Mouse (Mus musculus) lung, adult 2 months (tissue): Measurements from ENCODE around the gene Rnf111. TPM values are rescaled to one million over a fixed set of nuclear protein-coding genes. Genes with fewer than 3 reads are reported as not detected.
"Not testable (repeated sequence)": the region's sequence is repeated elsewhere in the genome, so short reads cannot be mapped to it uniquely, and the experiment has no call there.

Experiments
- DNase-seq: peaks from one replicate; pipeline ENCODE4 v3.0.0; 2022
- H3K4me1 ChIP-seq: fragments of 200-500 bp; 2 replicates; pipeline ENCODE4 v1.6.1; 2011; ENCODE audit warnings: low read length; ENCODE audit not compliant: control insufficient read depth, insufficient read depth
- H3K4me3 ChIP-seq: fragments of 200-500 bp; replicated peaks from 2 replicates; pipeline ENCODE3; 2011; ENCODE audit warnings: low read depth, mild to moderate bottlenecking, control low read depth, low read length; ENCODE audit errors: extremely low read depth
- CTCF ChIP-seq: fragments of 200-500 bp; IDR thresholded peaks from 2 replicates; pipeline ENCODE4 v1.5.1; 2011; ENCODE audit warnings: mild to moderate bottlenecking, low read length, control low read depth; ENCODE audit not compliant: insufficient read depth
- POLR2A ChIP-seq: fragments of 200-500 bp; IDR thresholded peaks from 2 replicates; pipeline ENCODE4 v1.6.1; 2011; ENCODE audit warnings: low read depth, mild to moderate bottlenecking, control low read depth, low read length, borderline replicate concordance; ENCODE audit errors: extremely low read depth
- WGBS: fragments of 180-500 bp; shearing (Covaris S2); methylation state at CpG from one replicate; pipeline ENCODE4 v1.1.7; 2018; 5-methylcytosine and 5-hydroxymethylcytosine counted together
- polyA plus RNA-seq: library from polyadenylated mRNA; depleted of rRNA; stranded (reverse); fragments of >200 nt; gene quantifications from 2 replicates; pipeline ENCODE4 v1.2.3, GENCODE M21; 2012; rRNA removed

The Rnf111 gene
- 40.4 and 41.9 TPM in 2 replicates for polyA plus RNA-seq

GRCm38 (mm10) chr9:70503626-70504041 is at the start of gene Rnf111:
Rnf111 (minus strand) TSS chr9:70503725.
- peak within 1 kb of the TSS; percentile 70 for H3K4me3 ChIP-seq

DNA sequence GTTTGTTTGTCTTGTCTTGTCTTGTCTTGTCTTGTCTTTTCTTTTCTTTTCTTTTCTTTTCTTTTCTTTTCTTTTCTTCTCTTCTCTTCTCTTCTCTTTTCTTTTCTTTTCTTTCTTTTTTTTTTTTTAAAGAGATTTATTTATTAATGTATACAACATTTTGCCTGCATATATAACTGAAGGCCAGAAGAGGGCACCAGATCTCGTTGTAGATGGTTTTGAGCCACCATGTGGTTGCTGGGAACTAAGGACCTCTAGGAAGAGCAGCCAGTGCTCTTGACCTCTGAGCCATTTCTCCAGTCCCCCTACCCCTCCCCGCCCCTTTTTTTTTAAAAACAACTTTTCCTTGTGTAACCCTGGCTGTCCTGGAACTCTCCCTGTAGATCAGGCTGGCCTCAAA is 48.7 kb upstream of the Rnf111 start:
- H3K4me3 ChIP-seq, DNase-seq, H3K4me1 ChIP-seq: not testable (repeated sequence)
- WGBS: 100% methylated on average over 2 of the region's 2 CpGs

More at GRCm38 (mm10) chr9:70503626-70504041, at the start of gene Rnf111:
- peak; percentile 94 for DNase-seq
- TF ChIP-seq CTCF (no peak), POLR2A (peak; percentile 75; the same call in 1 of the 2 replicates)
- peaks cover 3% of the 10 kb centered on the region; the same call in 1 of the 2 replicates for H3K4me1 ChIP-seq
- under 1% methylated on average over 45 of the region's 45 CpGs for WGBS

DNA sequence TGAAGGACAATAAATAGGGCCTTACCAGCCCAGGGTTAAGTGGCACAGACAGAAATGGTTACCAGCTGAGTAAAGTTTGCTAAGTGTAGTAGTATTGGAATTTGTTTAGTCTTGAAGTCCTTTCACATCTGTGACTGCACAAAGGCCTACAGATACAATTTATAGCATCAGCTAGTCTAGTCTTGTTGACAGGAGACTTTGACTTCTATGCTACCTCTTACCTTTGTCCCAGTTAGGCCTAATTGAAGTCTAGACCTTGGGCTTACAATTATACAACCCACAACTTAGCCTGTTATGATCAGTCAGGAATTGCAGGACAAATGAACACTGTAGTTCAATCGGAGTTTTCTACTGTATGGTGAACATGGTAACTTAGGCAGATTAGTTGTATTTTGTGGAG is 48.0 kb upstream of the Rnf111 start:
- DNase-seq: no peak
- H3K4me3 ChIP-seq: no peak overlapping the region
- 94% methylated on average over 1 of the region's 1 CpGs for WGBS
- H3K4me1 ChIP-seq: no peaks in the 10 kb centered on the region; the same call in 1 of the 2 replicates
- TF ChIP-seq POLR2A (no peak), CTCF (no peak)

- no peak for TF ChIP-seq CTCF
- no peak for TF ChIP-seq POLR2A
- Histone ChIP-seq H3K4me1 (peaks cover 3% of the 10 kb centered on the region; the same call in 1 of the 2 replicates), H3K4me3 (no peak overlapping the region)
- 75% methylated on average over 4 of the region's 4 CpGs for WGBS
- no peak for DNase-seq
Measured at GRCm38 (mm10) chr9:70548304-70548703, 44.8 kb upstream of the Rnf111 start.

- not testable (repeated sequence) for H3K4me3 ChIP-seq, DNase-seq, H3K4me1 ChIP-seq
- WGBS: 88% methylated on average over 3 of the region's 3 CpGs
Measured at GRCm38 (mm10) chr9:70546576-70546975, 43.1 kb upstream of the Rnf111 start.

- Histone ChIP-seq H3K4me1 (peaks cover 3% of the 10 kb centered on the region; the same call in 1 of the 2 replicates), H3K4me3 (no peak overlapping the region)
- WGBS: 80% methylated on average over 1 of the region's 1 CpGs
- DNase-seq: no peak
- no peak for TF ChIP-seq CTCF
- TF ChIP-seq POLR2A: no peak
Measured at GRCm38 (mm10) chr9:70544831-70545230, 41.3 kb upstream of the Rnf111 start.

DNA sequence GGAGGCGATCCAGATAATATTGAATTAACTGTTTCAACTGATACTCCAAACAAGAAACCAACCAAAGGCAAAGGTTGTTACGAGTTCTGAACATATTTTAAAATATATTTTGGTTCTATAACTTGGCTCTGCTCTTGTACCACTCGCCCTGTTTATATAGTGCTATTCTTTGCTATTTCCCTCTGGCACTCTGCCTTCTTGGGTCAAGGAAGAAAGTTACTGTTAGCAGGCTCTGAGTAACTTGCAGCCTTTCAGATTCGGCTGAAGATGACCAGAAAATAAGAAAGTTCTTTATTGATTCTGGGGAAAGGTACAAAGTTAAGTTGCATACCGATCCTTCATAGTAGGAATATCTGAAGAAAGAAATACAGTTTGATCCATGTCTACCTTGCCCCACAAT is 40.5 kb upstream of the Rnf111 start:
- Histone ChIP-seq H3K4me3 (no peak overlapping the region), H3K4me1 (peaks cover 3% of the 10 kb centered on the region; the same call in 1 of the 2 replicates)
- TF ChIP-seq POLR2A: no peak
- no peak for TF ChIP-seq CTCF
- no peak for DNase-seq
- WGBS: 29% methylated on average over 5 of the region's 5 CpGs

DNA sequence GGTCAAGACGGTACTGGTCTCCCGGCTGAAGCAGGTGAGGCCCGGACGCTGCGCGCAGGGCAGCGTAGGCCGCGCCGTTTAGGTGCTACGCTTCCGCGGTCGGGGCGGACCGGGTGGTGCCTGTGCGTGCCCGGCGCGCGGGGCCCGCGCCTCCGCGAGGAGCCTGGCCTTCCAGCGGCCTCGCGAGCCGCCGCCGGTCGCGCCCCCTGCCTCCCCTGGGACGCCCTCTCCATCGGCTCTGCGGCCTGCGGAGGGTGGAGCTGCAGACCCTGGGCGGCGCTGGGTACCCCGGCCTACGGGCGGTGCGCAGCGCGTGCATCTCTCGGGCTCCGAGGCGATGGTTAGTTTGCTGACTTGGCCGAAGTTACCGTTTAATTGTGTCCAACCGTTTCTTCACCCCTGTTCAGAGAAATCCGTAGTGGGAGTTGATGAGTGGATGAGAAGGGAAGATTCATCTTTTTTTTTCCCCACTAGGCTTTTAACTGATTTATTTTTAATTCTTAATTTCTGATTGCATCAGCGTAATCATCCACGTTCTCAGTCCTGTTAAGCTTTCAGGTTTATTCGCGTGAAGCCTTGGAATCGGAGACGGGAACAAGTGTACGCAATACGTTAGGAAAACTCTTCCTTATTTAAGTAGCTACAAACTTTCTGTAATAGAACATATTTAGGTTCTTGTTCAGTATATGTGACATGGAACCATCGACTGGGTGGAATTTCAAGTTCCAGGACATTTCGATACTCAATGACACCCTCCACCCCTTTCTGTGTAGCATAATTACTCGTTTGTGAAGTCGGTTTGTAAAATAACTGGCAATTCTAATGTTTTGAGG is 39.7 kb upstream of the Rnf111 start:
- no peak for DNase-seq

GRCm38 (mm10) chr9:70542305-70543041 is 38.9 kb upstream of the Rnf111 start, which contains the start of gene Sltm:
Sltm (plus strand) TSS chr9:70542754.
- Histone ChIP-seq H3K4me3 (peak within 1 kb of the TSS; percentile 86), H3K4me1 (peaks cover 3% of the 10 kb centered on the region; the same call in 1 of the 2 replicates)
- no peak for TF ChIP-seq CTCF
- TF ChIP-seq POLR2A: peak; percentile 62; the same call in 1 of the 2 replicates
- DNase-seq: peak; percentile 99
- WGBS: 0% methylated on average over 73 of the region's 75 CpGs

More for the DNA sequence above, 39.7 kb upstream of the Rnf111 start:
- peak overlapping the region; percentile 86 for H3K4me3 ChIP-seq
- WGBS: under 1% methylated on average over 62 of the region's 64 CpGs
- TF ChIP-seq POLR2A: no peak
- no peak for TF ChIP-seq CTCF
- H3K4me1 ChIP-seq: peaks cover 3% of the 10 kb centered on the region; the same call in 1 of the 2 replicates

- TF ChIP-seq CTCF: no peak
- no peak for TF ChIP-seq POLR2A
- no peak for DNase-seq
- H3K4me3 ChIP-seq: no peak overlapping the region
- 25% methylated on average over 6 of the region's 6 CpGs for WGBS
- H3K4me1 ChIP-seq: peaks cover 3% of the 10 kb centered on the region; the same call in 1 of the 2 replicates
Measured at GRCm38 (mm10) chr9:70541584-70541983, 38.1 kb upstream of the Rnf111 start.
